Mouse (Mus musculus): ENCODE measurements around the gene Ssna1.

Ssna1 gene

DNA sequence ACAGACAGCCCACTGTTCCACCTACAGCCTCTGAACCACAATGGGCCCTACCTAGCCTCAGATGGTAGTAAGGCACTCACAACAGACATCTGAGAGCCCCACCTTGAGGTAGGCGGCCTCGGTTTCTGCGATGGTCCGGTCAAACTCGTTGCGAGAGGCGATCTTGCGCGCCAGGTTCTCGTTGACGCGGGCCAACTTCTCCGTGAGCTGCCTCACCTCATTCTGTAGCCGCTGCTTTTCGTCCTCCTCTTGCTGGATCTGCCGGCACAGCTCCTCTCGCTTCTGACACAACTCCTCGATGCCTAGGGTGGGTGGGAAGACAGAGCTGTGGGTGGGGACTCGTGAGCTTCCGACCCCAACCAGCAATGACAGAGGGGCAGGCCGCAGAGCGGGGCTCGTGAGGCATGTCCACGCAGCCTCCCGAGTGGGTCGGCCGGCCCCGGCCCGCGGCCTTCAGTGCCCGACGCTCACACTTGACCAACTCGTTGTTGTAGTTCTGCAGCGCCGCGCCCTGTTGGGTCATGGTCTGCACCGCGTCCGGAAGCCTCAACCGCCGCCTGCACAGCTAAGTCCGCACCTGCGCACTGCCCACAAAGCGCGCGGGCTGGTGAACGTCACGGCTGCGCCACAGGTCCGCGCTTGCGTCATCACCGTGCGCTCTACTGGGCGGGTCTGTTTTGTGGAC, at the start of gene Ssna1, which contains the start of gene Anapc2:
TSS of gene Ssna1 (minus strand) at position 612 of the 685 bp plus-strand sequence.
TSS of gene Anapc2 (plus strand) at position 652 of the 685 bp plus-strand sequence.
- DNase-seq: peak; percentile 99

DNA sequence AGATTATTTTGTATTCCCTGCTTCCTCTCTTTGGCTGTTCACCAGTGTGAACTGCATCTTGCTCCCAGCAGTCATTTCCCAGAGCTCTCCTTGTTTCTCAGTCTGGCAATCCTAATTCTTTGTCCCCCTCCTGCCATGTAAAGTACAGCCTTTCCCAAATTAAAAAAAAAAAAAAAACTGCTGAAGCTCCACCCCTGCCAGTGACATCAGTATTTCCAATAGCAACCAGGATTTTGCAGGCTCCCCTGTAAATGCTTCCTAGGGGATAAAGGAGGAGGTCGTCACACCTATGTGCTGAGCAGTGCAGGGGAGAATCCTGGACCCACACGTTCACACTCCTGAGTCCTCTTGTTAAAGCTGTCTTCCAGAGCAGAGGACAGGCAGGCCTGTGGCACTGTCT, 47.8 kb upstream of the Ssna1 start:
- no peak for DNase-seq

DNA sequence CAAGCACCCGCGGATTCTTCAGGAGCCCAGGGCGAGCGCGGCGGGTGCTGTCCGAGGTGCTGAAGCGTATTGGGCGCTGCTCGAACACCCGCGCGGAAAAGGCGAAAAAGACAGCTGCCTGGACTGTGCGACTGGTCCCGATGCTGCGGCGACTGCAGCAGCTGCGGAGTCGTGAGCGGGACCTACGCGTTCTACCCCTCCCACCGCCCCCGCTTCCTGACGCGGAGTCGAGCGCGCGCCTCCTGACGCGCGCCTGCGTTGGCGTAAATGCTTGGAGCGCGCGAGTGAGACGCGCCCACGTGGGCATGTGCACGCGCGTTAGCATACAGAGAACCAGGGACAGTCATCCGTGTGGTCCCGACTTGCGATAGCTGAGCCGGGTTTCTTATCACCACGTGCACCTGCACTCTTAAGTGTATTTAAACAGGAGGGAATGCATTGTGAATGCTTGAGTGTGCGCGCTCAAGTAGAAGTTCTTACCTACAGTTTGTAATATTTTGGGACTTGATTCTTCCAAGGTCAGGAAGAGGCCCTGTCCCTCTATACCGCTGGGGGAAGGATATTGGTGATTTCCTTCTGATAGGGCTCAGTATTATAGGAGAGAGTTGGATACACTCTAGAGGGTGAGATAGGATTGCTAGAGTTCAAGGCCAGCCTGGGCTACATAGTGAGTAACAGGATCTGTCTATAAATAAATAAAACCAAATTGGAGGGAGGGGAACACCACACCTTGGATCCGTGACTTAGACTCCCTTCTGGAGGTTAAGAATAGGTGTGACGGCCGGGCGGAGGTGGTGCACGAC, 46.9 kb upstream of the Ssna1 start, which contains the start of gene Grin1:
TSS of gene Grin1 (minus strand) at position 217 of the 803 bp plus-strand sequence.
- DNase-seq: peak; percentile 86

DNA sequence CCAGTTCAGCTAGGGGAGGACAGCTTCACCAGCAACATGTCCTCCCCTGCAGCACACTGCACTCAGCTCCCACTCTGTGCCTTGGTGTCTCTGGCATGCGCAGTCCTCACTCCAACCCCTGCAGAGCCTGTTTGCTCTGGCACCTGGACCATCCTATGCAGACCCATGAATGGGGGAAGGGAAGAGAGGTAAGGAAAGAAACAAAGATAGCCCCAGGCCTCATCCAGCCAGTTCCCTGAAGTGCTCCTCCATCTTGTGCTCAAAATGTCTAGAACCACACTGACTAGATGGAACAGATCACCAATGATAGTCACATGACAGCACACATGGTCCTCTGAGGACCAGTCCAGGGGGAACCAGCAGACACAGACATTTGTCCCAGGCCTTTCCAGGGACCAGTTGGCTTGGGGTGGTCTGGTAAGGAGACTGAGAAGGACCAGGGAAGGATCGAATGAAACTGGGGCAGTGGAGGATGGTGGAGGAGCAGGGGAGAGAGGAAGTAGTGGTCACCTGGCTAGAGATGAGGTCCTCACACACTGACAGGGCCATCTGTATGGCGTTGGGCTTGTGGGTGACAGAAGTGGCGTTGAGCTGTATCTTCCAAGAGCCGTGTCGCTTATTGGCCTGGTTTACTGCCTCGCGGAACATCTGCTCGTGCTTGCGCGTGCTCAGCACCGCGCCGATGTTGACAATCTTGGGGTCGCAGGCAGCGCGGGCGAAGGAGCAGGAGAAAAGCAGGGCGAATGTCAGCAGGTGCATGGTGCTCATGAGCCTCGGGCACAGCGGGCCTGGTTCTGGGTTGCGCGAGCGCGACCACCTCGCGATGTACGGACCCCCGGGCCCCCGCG, 46.1 kb upstream of the Ssna1 start:
- DNase-seq: no peak

DNA sequence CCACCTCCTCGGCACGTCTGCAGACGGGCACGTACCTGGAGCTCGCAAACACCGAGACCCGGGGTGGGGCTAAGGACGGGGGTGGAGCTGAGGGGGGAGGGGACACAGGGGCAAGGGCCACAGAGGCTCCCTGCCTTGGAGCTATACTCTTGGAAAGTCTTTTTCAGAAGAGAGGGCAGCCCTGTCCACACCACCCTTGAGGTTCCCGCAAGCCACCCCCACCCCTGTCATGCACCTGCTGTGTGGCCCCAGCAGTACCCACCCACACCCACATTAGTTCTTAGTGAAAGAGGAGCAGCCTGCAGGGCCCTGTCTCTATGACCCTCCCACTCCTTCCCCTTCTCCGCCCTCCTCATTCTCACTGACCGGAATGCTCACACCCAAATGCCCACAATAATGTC, 39.3 kb upstream of the Ssna1 start:
- no peak for DNase-seq

DNA sequence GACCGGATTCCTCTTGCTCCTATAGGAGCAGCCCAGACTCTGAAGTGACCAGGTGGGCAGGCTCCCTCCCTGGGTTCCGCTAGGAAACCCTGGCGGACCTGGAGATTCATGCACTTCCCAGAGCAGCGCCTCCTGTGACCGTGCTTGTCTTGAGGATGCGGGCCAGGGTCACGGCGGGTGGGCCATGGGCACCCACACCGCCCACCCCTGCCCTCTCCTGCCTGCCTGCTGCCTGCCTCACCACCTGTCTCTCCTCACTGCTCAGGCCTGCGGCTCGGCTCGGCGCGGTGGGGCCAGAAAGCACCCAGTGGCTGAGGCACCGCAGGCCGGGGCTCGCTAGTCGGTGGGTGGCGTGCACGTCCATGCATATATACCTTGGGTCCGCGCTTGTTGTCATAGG, 38.7 kb upstream of the Ssna1 start:
- DNase-seq: no peak

DNA sequence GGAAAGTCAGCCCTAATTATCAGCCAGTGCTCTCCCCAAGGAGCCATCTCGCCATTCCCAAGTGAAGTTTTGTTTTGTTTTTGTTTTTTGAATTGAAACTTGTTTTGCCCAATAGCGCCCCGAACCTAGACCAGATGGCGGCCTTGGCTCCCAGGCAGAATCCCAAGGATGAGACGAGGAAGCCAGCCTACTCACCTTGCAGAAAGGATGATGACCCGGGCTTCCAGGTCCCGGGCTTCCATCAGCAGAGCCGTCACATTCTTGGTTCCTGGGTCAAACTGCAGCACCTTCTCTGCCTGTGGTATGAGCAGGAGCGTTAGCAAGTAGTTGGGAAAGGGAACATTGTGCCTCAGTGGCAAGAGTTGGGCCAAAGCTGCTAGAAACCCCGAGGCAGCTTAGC, 37.9 kb upstream of the Ssna1 start:
- no peak for DNase-seq

DNA sequence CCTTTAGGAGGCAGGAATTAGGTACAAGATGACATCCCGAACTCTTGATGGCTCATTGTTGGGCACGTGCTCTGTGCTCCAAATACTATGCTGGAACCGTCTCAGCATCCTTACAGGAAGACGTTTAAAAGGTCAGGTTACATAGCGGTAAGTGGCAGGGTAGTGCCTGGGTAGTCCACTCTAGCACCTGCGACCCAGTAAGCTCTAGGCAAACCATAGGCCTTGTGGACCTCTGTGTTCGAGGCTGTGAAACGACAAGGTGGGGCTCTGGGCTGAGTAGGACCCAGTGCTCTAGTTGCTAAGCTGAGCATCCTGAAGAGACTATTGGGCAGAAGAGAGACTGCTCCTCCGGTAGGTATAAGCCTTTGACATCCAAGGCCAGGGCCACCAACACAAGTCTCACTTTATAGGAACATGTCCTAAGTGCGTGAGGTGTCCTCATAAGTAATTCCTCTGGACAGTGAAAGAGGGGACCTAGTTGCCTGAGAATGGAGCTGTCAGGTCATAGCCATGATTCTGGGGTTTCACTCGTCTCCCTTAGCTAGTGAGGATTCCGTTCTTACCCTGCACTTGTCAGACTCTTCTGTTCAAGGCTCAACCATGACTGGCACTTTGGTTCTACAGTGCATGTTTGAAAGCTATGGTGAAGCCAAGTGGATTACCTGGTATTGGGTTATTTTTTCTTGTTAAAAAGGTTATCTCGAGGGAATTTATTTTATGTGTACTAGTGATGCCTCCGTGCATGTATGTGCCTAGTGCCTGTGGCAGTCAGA, 33.5 kb upstream of the Ssna1 start:
- DNase-seq: no peak

DNA sequence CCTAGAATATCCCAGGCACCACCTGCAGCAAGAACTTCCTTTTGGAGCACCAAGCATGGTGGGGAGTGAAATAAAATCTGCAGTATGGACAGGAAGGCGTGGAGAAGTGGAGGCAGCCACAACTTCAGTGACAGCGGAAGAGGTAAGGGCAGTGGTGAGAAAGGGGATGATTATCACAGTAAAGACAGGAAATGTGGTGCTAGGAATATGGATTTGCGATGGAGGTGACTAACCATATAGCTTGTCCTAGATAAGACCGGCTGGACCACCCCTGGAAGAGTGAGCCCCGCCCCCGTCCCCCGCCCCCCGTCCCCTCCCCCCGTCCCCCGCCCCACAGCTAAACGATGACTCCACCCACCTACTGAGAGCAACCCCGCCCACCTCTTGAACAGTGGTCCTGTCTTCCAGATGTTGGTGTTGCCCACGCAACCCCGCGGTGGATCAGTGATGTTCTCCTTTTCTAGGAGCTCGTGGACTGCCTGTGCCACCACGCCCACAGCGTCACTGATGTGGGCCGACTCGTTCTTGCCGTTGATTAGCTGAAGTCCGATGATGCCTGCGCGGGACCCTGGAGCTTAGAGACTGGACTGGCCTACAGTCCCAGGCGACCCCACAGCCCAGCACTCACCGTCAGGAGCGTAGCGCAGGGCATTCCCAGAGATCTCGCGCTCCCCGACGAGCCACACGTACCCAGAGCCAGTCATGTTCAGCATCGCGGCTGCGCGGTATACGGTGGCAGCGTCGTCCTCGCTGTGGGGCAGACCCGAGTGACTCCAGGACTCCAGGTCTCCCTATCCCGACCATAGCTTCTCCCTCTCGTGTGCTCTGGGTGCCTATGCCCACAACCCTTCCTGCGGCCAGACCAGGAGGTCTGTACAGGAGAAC, 32.7 kb upstream of the Ssna1 start:
- peak; percentile 56 for DNase-seq

DNA sequence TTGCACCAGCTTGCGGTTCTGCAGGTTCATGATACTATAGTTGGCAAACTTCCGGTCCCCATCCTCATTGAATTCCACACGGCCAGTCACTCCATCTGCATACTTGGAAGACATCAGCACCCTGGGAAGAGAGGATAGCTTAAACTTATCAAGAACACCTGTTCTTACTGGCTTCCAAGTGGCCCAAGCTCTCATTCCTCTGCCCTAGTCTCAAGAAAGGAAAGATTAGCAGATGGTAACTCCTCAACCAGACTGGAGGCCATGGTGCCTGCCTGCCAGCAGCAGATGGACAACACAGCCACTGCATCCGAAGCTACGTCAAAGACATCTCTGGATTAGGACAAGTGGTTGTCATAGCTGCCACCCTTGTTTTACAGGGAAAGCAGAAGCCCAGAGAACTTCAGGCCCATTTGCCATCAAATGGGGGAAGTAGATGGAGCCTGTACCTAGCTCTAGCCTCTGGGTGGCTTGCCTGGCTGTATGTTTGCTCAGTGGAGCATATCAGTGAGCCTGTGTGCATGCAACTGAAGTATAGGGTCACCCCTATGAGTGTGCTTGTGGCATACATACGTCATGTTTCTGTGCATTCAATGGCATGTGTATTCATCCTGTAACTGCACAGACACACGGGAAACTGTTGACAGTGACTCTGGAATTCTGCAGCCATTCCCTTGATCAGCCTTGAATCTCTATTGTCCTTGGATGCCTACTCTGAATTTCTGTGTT, 31.9 kb upstream of the Ssna1 start:
- DNase-seq: no peak

DNA sequence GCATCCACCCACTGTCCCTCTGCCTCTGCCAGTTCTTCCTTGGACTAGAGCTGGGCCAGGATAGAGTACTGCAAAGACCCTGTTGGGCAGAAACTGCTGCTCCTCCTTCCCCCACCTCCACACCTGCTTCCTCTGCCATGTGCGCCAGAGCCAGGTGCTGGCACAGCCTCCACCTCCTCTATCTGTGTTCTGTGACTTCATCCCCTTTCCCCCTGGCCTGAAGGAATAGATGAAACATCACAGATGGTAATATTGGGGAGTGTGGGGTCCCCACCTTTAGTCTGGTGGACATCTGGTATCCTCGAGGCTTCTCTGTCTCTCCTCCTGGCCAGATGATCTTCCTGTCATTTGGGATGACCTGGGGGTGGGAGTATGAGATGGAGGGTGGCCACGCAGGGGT, 31.2 kb upstream of the Ssna1 start:
- no peak for DNase-seq

DNA sequence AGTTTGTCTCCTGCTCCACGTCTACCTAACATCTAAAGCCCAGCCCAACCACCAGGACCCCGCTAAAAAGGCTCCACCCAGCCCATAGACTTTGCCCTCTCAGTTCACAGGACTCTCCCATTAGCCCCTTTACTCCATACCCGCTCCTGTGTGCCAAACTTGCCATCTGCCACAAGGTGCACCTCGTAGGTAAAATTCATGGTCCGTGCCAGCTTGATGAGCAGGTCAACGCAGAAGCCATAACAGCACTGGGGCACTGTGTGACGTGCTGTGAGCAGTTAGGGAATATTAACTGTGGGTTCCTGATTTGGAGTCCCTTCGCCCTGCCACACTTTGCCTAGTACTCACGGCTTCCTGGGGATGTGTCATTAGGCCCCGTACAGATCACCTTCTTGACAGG, 25.8 kb upstream of the Ssna1 start:
- DNase-seq: no peak

DNA sequence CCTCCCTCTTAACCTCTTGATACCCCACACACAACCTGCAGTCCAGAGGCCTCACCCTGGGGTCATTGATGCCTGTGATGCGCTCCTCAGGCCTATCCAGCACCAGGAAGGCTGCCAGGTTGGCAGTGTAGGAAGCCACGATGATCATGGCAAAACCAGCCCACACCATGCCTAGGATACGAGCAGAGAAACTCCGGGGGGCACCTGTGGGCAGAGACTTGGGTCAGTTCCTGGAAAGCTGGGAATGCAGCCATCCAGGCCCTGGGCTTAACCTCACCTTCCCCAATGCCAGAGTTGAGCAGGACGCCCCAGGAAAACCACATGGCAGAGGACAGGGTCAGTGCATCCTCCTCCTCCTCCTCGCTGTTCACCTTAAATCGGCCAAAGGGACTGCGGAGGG, 24.9 kb upstream of the Ssna1 start:
- no peak for DNase-seq

DNA sequence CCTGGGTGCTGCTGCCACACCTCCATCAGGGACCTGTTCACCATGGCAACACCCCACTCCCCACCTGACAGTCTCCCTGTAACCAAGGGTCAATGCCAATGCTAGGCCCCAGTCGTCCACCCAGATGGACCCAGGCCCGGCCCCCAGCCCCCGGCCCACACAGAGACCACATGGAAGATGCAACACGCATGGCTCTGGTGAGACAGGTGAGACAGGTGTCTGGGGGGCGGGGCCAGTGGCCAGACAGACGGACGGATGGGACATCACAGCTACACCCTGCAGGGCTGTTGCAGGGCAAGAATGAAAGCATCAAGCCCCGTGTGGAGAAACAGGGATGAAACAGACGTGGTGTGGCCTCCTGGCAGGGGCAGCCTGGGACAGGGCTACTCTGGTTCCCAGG, 21.5 kb upstream of the Ssna1 start:
- no peak for DNase-seq

DNA sequence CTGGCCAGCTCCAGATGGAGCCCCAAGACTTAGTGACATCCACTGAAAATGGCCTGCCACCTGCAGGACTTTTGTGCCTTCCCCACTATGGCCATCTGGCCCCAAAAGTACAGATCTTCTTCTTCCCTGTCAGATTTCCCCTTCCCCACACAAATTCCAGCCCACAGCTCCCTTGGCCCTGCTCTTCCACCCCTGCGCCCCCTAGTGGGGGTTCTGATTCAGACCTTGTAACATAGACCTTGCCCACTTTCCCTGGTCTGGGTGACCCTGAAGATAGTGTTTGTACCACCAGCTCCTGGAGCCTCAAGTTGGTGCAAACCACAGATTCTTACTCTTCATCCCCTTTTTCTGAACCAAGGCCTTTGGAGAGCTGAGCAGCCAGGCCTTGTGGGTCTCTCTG, 20.6 kb upstream of the Ssna1 start:
- peak; percentile 89 for DNase-seq

DNA sequence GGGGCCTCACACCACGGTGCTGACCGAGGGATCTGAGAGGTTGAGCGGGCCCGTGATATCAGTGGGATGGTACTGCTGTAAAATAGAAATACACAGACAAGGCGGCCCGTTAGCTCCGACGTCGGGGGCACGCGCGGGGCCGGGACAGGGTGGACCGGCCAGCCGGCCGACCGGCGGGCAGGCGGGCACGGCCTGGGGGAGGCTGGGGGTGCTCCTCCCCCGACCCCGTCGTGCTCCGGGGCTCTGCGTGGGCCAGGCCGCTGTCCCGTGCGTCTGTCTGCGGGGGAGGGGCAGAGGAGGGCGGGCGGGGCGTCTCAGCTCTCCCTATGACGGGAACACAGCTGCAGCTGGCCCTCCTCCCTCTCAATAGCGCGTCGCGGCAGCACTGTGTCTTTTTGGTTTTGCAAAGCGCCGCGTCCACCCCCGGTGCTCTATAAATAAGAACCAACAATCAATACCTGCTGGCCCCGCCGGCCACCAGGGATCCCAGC, 19.9 kb upstream of the Ssna1 start:
- peak; percentile 50 for DNase-seq

DNA sequence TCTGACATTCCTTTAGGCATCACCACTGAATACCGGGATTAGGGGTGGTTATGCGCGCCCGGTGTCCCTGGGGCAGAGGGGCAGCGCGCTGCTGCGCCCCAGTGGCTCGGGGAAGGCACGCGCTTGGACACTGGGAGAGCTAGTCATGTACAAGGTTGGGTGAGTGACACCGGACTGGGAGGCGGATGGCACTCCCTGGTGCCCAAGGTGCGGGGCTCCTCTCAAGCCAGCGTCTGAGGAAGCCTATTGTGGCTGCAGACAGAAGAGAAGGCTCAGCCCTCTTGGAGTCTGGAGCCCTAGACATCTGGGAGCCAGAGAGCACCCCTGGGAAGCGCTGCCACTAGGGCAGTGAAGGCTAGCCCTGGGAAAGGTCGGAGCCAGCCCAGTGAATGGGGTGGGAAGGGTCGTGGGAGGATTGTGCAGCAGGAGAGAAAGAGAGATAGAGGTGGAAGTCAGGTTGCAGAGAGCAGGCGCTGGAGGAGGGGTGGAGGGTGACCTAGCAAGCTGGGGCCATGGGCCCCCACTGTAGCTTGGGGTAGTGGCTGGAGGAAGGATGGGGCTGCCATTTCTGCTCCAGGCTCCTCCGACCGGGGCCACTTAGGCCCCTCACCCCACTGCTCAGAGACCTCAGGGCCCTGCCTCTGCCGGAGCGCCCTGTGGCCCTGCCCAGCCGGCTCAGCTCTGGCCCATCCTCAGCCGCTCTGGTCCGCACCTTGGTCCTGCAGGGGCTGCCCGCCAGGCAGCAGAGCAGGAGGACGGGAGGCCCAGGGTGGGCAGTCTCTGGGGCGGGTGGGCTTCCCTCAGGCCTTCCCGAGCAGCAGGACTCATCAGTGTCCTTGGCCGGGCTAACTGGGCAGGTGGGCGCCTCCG, 19.2 kb upstream of the Ssna1 start:
- peak; percentile 36 for DNase-seq

DNA sequence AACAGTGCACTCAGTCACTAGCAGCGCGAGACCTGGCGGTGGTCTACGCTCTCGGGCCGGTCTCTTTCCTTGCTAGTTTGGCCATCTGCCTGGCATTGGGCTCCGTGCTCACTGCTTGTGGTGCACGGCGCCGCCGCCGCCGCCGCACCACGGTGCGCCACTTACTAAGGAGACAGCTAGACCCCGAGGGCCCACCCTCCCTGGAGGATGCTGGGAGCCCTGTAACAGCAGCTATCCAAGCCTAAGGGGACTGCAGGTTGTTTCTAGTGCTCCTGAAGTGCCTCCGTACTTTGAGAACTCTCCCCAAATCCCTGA, 18.5 kb upstream of the Ssna1 start:
- peak; percentile 43 for DNase-seq

DNA sequence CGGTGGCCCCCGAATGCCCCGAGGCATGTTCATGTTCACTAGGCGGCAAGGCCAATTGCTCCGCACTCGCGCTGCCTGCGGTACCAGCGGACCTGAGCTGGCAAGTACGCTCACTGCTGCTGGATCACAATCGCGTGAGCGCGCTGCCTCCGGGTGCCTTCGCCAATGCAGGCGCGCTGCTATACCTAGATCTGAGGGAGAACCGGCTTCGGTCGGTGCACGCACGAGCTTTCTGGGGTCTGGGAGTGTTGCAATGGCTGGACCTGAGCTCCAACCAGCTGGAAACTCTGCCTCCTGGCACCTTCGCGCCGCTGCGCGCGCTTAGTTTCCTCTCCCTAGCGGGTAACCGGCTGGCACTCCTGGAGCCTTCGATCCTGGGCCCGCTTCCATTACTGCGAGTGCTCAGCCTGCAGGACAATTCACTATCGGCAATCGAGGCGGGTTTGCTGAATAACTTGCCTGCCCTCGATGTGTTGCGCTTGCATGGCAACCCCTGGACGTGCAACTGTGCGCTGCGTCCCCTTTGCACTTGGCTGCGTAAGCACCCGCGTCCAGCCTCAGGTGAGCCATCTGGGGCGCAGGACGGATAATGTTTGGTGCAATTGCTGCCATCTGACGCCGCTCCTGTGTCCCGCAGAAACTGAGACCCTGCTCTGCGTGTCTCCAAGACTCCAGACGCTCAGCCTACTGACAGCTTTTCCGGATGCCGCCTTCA, 18.0 kb upstream of the Ssna1 start:
- peak; percentile 46 for DNase-seq

Measured in kidney, postnatal 10 days (tissue).